ENCODE assay signal across 8 mouse cellular contexts in genomic region chr11:120822831-120823550, GRCm38 (mm10). TPM values are rescaled to one million over a fixed set of nuclear protein-coding genes. Genes with fewer than 3 reads are reported as not detected.
A peak's percentile ranks its signal among the peaks of the same experiment; 100 is the strongest.
DNase-seq lines count a peak whose midpoint lies in the region; ATAC-seq and TF ChIP-seq lines count a peak whose summit lies in the region.

No protein-coding gene starts in this region.

- H3K9ac ChIP-seq in forebrain, postnatal 0 days: peak overlapping the region; percentile 88
- peak overlapping the region; percentile 91 for H3K9ac ChIP-seq in midbrain, embryonic 14.5 days (replicated peaks; ENCODE audit: low read length)

- under 1% methylated on average over 14 of the region's 14 CpGs for WGBS in forebrain, postnatal 0 days
- WGBS in midbrain, embryonic 14.5 days: 1% methylated on average over 14 of the region's 14 CpGs

- no peak for ATAC-seq in forebrain, postnatal 0 days
- no peak for ATAC-seq in midbrain, embryonic 14.5 days (ENCODE audit: low FRiP score, low TSS enrichment)
- ATAC-seq in frontal cortex, adult (ENCODE audit: low TSS enrichment): no peak

- no peak; the same call in 1 of the 2 replicates for TF ChIP-seq CTCF in left cerebral cortex, adult 2 months (IDR thresholded peaks at IDR 0.05)
- no peak for TF ChIP-seq CTCF in forebrain, postnatal 0 days (IDR thresholded peaks at IDR 0.05; ENCODE audit: low read depth)

- H3K27ac ChIP-seq in left cerebral cortex, adult 2 months: peak overlapping the region; percentile 94
- H3K27ac ChIP-seq in forebrain, postnatal 0 days (ENCODE audit: low read depth, low read length): peak overlapping the region; percentile 99
- peak overlapping the region; percentile 100 for H3K27ac ChIP-seq in midbrain, embryonic 14.5 days (replicated peaks; ENCODE audit: low read depth, low read length)

- intact Hi-C loops in left cerebral cortex, adult 2 months (cut with DNase I): loop anchor here (2.0 kb wide), 1 partner anchor 22 kb away; no protein-coding TSS in a partner anchor

- DNase-seq in left cerebral cortex, adult 2 months (ENCODE audit: extremely low spot score in 1 of 2, low spot score in 2 of 2): no peak
- DNase-seq in left cerebral cortex, adult 9 months (ENCODE audit: low spot score in 2 of 2): no peak
- peak; percentile 63 for DNase-seq in adrenal gland, postnatal 14 days
- peak; percentile 36 for DNase-seq in forebrain, postnatal 0 days
- DNase-seq in kidney, postnatal 25 days: peak; percentile 22 to 59
- DNase-seq in midbrain, embryonic 14.5 days: peak; percentile 33
- no peak for DNase-seq in right cerebral cortex, adult 18-20 months

- peak overlapping the region; percentile 84 for H3K4me3 ChIP-seq in left cerebral cortex, adult 2 months
- H3K4me3 ChIP-seq in forebrain, postnatal 0 days (ENCODE audit: low read depth, low read length): peak overlapping the region; percentile 75
- peak overlapping the region; percentile 88 for H3K4me3 ChIP-seq in midbrain, embryonic 14.5 days (replicated peaks; ENCODE audit: low read depth, low read length)

- H3K9me3 ChIP-seq in forebrain, postnatal 0 days (ENCODE audit: low read length): no peaks in the 10 kb centered on the region
- H3K9me3 ChIP-seq in midbrain, embryonic 14.5 days (ENCODE audit: control insufficient read depth, low read length): no peaks in the 10 kb centered on the region

- peaks cover 40% of the 10 kb centered on the region for H3K36me3 ChIP-seq in forebrain, postnatal 0 days (ENCODE audit: insufficient read depth)
- H3K36me3 ChIP-seq in midbrain, embryonic 14.5 days (ENCODE audit: control insufficient read depth, insufficient read depth, low read length): peaks cover 41% of the 10 kb centered on the region

- no peaks in the 10 kb centered on the region for H3K27me3 ChIP-seq in forebrain, postnatal 0 days (ENCODE audit: insufficient read depth, low read length)
- H3K27me3 ChIP-seq in midbrain, embryonic 14.5 days (ENCODE audit: control insufficient read depth, insufficient read depth, low read length): no peaks in the 10 kb centered on the region

- peak overlapping the region; percentile 93 for H3K4me2 ChIP-seq in forebrain, postnatal 0 days (ENCODE audit: low read depth)
- H3K4me2 ChIP-seq in midbrain, embryonic 14.5 days (ENCODE audit: low read length): peak overlapping the region; percentile 99

- H3K4me1 ChIP-seq in forebrain, postnatal 0 days (ENCODE audit: insufficient read depth): peaks cover 25% of the 10 kb centered on the region
- H3K4me1 ChIP-seq in midbrain, embryonic 14.5 days (ENCODE audit: control insufficient read depth, insufficient read depth, low read length): peaks cover 36% of the 10 kb centered on the region

RNA-seq across cellular contexts. Expression of gene Fasn, which starts 1.4 kb away (rescaled TPM):
- 100 to 1,000 TPM; 177 to 197 TPM for total RNA-seq in left cerebral cortex, adult 2 months (2021)
- 94.1 and 150 TPM in 2 replicates for total RNA-seq in adrenal gland, postnatal 14 days (2021)
- 328 and 364 TPM in 2 replicates for total RNA-seq in forebrain, postnatal 0 days (2014; rRNA removed)
- 72.5 and 75.6 TPM in 2 replicates for polyA plus RNA-seq in forebrain, postnatal 0 days (2015; fragmentation: Nextera tagmentation; extraction: Ambion mirVana)
- 120 and 124 TPM in 2 replicates for polyA plus RNA-seq in midbrain, embryonic 14.5 days (2014; fragmentation: Nextera tagmentation; extraction: Ambion mirVana)

RNA-seq across cellular contexts. Expression of gene Dus1l, which starts 26.8 kb away (rescaled TPM):
- total RNA-seq in left cerebral cortex, adult 2 months (2021): 10 to 100 TPM; 45.8 to 47.6 TPM
- total RNA-seq in adrenal gland, postnatal 14 days (2021): 64.5 and 70.5 TPM in 2 replicates
- total RNA-seq in forebrain, postnatal 0 days (2014; rRNA removed): 43.0 and 52.0 TPM in 2 replicates
- 36.1 and 38.6 TPM in 2 replicates for polyA plus RNA-seq in forebrain, postnatal 0 days (2015; fragmentation: Nextera tagmentation; extraction: Ambion mirVana)
- polyA plus RNA-seq in midbrain, embryonic 14.5 days (2014; fragmentation: Nextera tagmentation; extraction: Ambion mirVana): 39.4 and 48.0 TPM in 2 replicates

RNA-seq across cellular contexts. Expression of gene Gps1, which starts 38.9 kb away (rescaled TPM):
- total RNA-seq in left cerebral cortex, adult 2 months (2021): 100 to 1,000 TPM; 139 to 145 TPM
- total RNA-seq in adrenal gland, postnatal 14 days (2021): 101 and 107 TPM in 2 replicates
- total RNA-seq in forebrain, postnatal 0 days (2014; rRNA removed): 228 and 240 TPM in 2 replicates
- 240 and 244 TPM in 2 replicates for polyA plus RNA-seq in forebrain, postnatal 0 days (2015; fragmentation: Nextera tagmentation; extraction: Ambion mirVana)
- 303 and 316 TPM in 2 replicates for polyA plus RNA-seq in midbrain, embryonic 14.5 days (2014; fragmentation: Nextera tagmentation; extraction: Ambion mirVana)

RNA-seq across cellular contexts. Expression of gene Rfng, which starts 39.0 kb away (rescaled TPM):
- 10 to 100 TPM; 60.7 to 63.2 TPM for total RNA-seq in left cerebral cortex, adult 2 months (2021)
- total RNA-seq in adrenal gland, postnatal 14 days (2021): 18.5 and 18.6 TPM in 2 replicates
- 61.9 and 82.8 TPM in 2 replicates for total RNA-seq in forebrain, postnatal 0 days (2014; rRNA removed)
- 114 and 125 TPM in 2 replicates for polyA plus RNA-seq in forebrain, postnatal 0 days (2015; fragmentation: Nextera tagmentation; extraction: Ambion mirVana)
- polyA plus RNA-seq in midbrain, embryonic 14.5 days (2014; fragmentation: Nextera tagmentation; extraction: Ambion mirVana): 83.9 and 102 TPM in 2 replicates

Comparison
In these comparisons a context has a peak if more than half of its experiments do, and no peak if none do; other contexts are left out.
1. DNase-seq: peak in adrenal gland, postnatal 14 days (single experiment), forebrain, postnatal 0 days (single experiment), kidney, postnatal 25 days (2 of 2) and midbrain, embryonic 14.5 days (single experiment); none in left cerebral cortex, adult 2 months (0 of 2), left cerebral cortex, adult 9 months (0 of 2) and right cerebral cortex, adult 18-20 months (single experiment).
2. Peak in every context shown above with its lines, with median percentiles within 50 percentile points of each other: H3K27ac ChIP-seq and H3K4me3 ChIP-seq.